Mouse (Mus musculus) c-Kit-positive CD71-negative TER-119-negative erythroid progenitor cells, embryonic 14.5 days (primary cell): ENCODE measurements around the gene Efl1.
A peak's percentile ranks its signal among the peaks of the same experiment; 100 is the strongest.
"Not testable (repeated sequence)": the region's sequence is repeated elsewhere in the genome, so short reads cannot be mapped to it uniquely, and the experiment has no call there.

Experiments
- DNase-seq: peaks from one replicate; pipeline ENCODE4 v3.0.0-alpha.2; 2013; ENCODE audit warnings: low read depth

The Efl1 gene

GRCm38 (mm10) chr7:82758521-82758920 lies 110.1 kb downstream of the Efl1 start:
- DNase-seq, result no peak

- DNase-seq, result no peak
These were observed 110.7 kb downstream of the Efl1 start for GRCm38 (mm10) chr7:82759091-82759490.

- no peak for DNase-seq
These were observed 116.5 kb downstream of the Efl1 start for GRCm38 (mm10) chr7:82764951-82765350.

GRCm38 (mm10) chr7:82766623-82767022 lies 118.2 kb downstream of the Efl1 start:
- DNase-seq, result no peak

- DNase-seq, result no peak
These were observed 121.8 kb downstream of the Efl1 start for GRCm38 (mm10) chr7:82770207-82770606.

- peak; percentile 31 for DNase-seq
These were observed 122.7 kb downstream of the Efl1 start for GRCm38 (mm10) chr7:82770957-82771660.

- not testable (repeated sequence) for DNase-seq
These were observed 123.2 kb downstream of the Efl1 start for GRCm38 (mm10) chr7:82771661-82772021.

- DNase-seq, result no peak
These were observed 124.1 kb downstream of the Efl1 start for GRCm38 (mm10) chr7:82772481-82772880.

GRCm38 (mm10) chr7:82773150-82773549 lies 124.7 kb downstream of the Efl1 start:
- DNase-seq, result no peak

- DNase-seq, result no peak
These were observed 125.5 kb downstream of the Efl1 start for GRCm38 (mm10) chr7:82773884-82774283.

GRCm38 (mm10) chr7:82775090-82775489 lies 126.7 kb downstream of the Efl1 start:
- no peak for DNase-seq

GRCm38 (mm10) chr7:82783071-82783470 lies 134.7 kb downstream of the Efl1 start:
- no peak for DNase-seq

GRCm38 (mm10) chr7:82783693-82784092 lies 135.3 kb downstream of the Efl1 start:
- no peak for DNase-seq

GRCm38 (mm10) chr7:82785335-82785934 lies 137.0 kb downstream of the Efl1 start:
- peak; percentile 14 for DNase-seq

- no peak for DNase-seq
These were observed 137.7 kb downstream of the Efl1 start for GRCm38 (mm10) chr7:82785970-82786647.

- DNase-seq, result no peak
These were observed 144.2 kb downstream of the Efl1 start for GRCm38 (mm10) chr7:82792644-82793043.

GRCm38 (mm10) chr7:82793111-82793510 lies 144.7 kb downstream of the Efl1 start:
- no peak for DNase-seq

GRCm38 (mm10) chr7:82794542-82794941 lies 146.1 kb downstream of the Efl1 start:
- DNase-seq, result no peak

GRCm38 (mm10) chr7:82802206-82802605 lies 153.8 kb downstream of the Efl1 start:
- DNase-seq, result no peak

- DNase-seq, result no peak
These were observed 159.8 kb downstream of the Efl1 start for GRCm38 (mm10) chr7:82808257-82808656.

GRCm38 (mm10) chr7:82809126-82809525 lies 160.7 kb downstream of the Efl1 start:
- no peak for DNase-seq

GRCm38 (mm10) chr7:82810799-82811139 lies 162.4 kb downstream of the Efl1 start:
- no peak for DNase-seq

GRCm38 (mm10) chr7:82811140-82811851 lies 162.9 kb downstream of the Efl1 start:
- DNase-seq, result no peak
